Mouse (Mus musculus) lung, embryonic 15.5 days (tissue): Measurements from ENCODE around the gene Cilp2. TPM values are rescaled to one million over a fixed set of nuclear protein-coding genes. Genes with fewer than 3 reads are reported as not detected.

Source experiments
- ATAC-seq: fragments of 200-750 bp; cut with Nextera tagmentation; 2 replicates; pipeline ENCODE4 v1.8.0; 2017; ENCODE audit warnings: moderate number of reproducible peaks, borderline replicate concordance; ENCODE audit not compliant: low FRiP score, low TSS enrichment; ENCODE audit errors: extremely low read depth
- H3K27ac ChIP-seq: fragments of 300-500 bp; sonication (generic); 2 replicates; pipeline ENCODE4 v1.5.1; 2015; ENCODE audit warnings: moderate library complexity, mild to moderate bottlenecking, inconsistent platforms
- H3K27me3 ChIP-seq: fragments of 300-500 bp; sonication (generic); 2 replicates; pipeline ENCODE4 v1.6.1; 2015; ENCODE audit warnings: inconsistent platforms
- H3K36me3 ChIP-seq: fragments of 300-500 bp; sonication (generic); 2 replicates; pipeline ENCODE4 v1.6.1; 2015; ENCODE audit warnings: inconsistent platforms
- H3K4me1 ChIP-seq: fragments of 300-500 bp; sonication (generic); 2 replicates; pipeline ENCODE4 v1.6.1; 2015; ENCODE audit warnings: inconsistent platforms
- H3K4me2 ChIP-seq: fragments of 300-500 bp; sonication (generic); 2 replicates; pipeline ENCODE4 v1.6.1; 2015; ENCODE audit warnings: inconsistent platforms, mild to moderate bottlenecking, moderate library complexity
- H3K4me3 ChIP-seq: fragments of 300-500 bp; sonication (generic); 2 replicates; pipeline ENCODE4 v1.5.1; 2015; ENCODE audit warnings: mild to moderate bottlenecking, inconsistent platforms
- H3K9ac ChIP-seq: fragments of 300-500 bp; sonication (generic); 2 replicates; pipeline ENCODE4 v1.6.1; 2015; ENCODE audit warnings: inconsistent platforms
- H3K9me3 ChIP-seq: fragments of 300-500 bp; sonication (generic); 2 replicates; pipeline ENCODE4 v1.6.1; 2016; ENCODE audit warnings: inconsistent platforms
- WGBS: fragments of 180-500 bp; shearing (Covaris S2); methylation state at CpG from one replicate; pipeline ENCODE4 v1.1.7; 2015; 5-methylcytosine and 5-hydroxymethylcytosine counted together
- polyA plus RNA-seq: library from polyadenylated mRNA; unstranded; fragments of >200 nt; fragmentation: Nextera tagmentation; extraction: Ambion mirVana; gene quantifications from 2 replicates; pipeline ENCODE4 v1.2.1, GENCODE M21; 2015

Cilp2 gene
- polyA plus RNA-seq, 1 experiment from 2014 or later = 0.61 TPM

GRCm38 (mm10) chr8:69864180-69864579 is 23.3 kb downstream of the Cilp2 start:
- 60% methylated on average over 5 of the region's 5 CpGs for WGBS
- H3K4me3 ChIP-seq = no peak overlapping the region

GRCm38 (mm10) chr8:69863387-69864020 is 24.0 kb downstream of the Cilp2 start:
- ATAC-seq = no peak
- Histone ChIP-seq H3K27ac (no peak overlapping the region), H3K4me2 (no peak overlapping the region), H3K9me3 (no peaks in the 10 kb centered on the region), H3K4me3 (no peak overlapping the region), H3K9ac (no peak overlapping the region), H3K36me3 (no peaks in the 10 kb centered on the region), H3K27me3 (no peaks in the 10 kb centered on the region), H3K4me1 (no peaks in the 10 kb centered on the region)
- 81% methylated on average over 5 of the region's 5 CpGs for WGBS

More at GRCm38 (mm10) chr8:69864180-69864579, 23.3 kb downstream of the Cilp2 start:
- Histone ChIP-seq H3K4me2 (no peak overlapping the region), H3K27me3 (no peaks in the 10 kb centered on the region), H3K27ac (no peak overlapping the region), H3K9ac (no peak overlapping the region), H3K9me3 (no peaks in the 10 kb centered on the region), H3K36me3 (no peaks in the 10 kb centered on the region), H3K4me1 (no peaks in the 10 kb centered on the region)
- ATAC-seq = no peak

- Histone ChIP-seq H3K4me2 (no peak overlapping the region), H3K4me3 (no peak overlapping the region), H3K4me1 (no peaks in the 10 kb centered on the region), H3K27me3 (no peaks in the 10 kb centered on the region), H3K9ac (no peak overlapping the region), H3K36me3 (no peaks in the 10 kb centered on the region), H3K27ac (no peak overlapping the region), H3K9me3 (no peaks in the 10 kb centered on the region)
- 60% methylated on average over 2 of the region's 2 CpGs for WGBS
- no peak for ATAC-seq
Observed at GRCm38 (mm10) chr8:69861251-69861650, 26.2 kb downstream of the Cilp2 start.

- 59% methylated on average over 4 of the region's 4 CpGs for WGBS
- Histone ChIP-seq H3K4me1 (no peaks in the 10 kb centered on the region), H3K27ac (no peak overlapping the region), H3K36me3 (no peaks in the 10 kb centered on the region), H3K9me3 (no peaks in the 10 kb centered on the region), H3K4me3 (no peak overlapping the region), H3K4me2 (no peak overlapping the region), H3K9ac (no peak overlapping the region), H3K27me3 (no peaks in the 10 kb centered on the region)
- ATAC-seq = no peak
Observed at GRCm38 (mm10) chr8:69860807-69861206, 26.7 kb downstream of the Cilp2 start.

GRCm38 (mm10) chr8:69853869-69854268 is 33.6 kb downstream of the Cilp2 start:
- WGBS = 88% methylated on average over 10 of the region's 10 CpGs
- Histone ChIP-seq H3K4me1 (no peaks in the 10 kb centered on the region), H3K9ac (no peak overlapping the region), H3K27me3 (no peaks in the 10 kb centered on the region), H3K27ac (no peak overlapping the region), H3K4me2 (no peak overlapping the region), H3K9me3 (no peaks in the 10 kb centered on the region), H3K36me3 (no peaks in the 10 kb centered on the region), H3K4me3 (no peak overlapping the region)
- ATAC-seq = no peak

GRCm38 (mm10) chr8:69850926-69851506 is 36.5 kb downstream of the Cilp2 start:
- Histone ChIP-seq H3K9ac (no peak overlapping the region), H3K36me3 (no peaks in the 10 kb centered on the region), H3K4me2 (no peak overlapping the region), H3K27ac (no peak overlapping the region), H3K27me3 (no peaks in the 10 kb centered on the region), H3K9me3 (no peaks in the 10 kb centered on the region), H3K4me1 (peaks cover 15% of the 10 kb centered on the region), H3K4me3 (no peak overlapping the region)
- 64% methylated on average over 7 of the region's 7 CpGs for WGBS
- ATAC-seq = no peak; the same call in 1 of the 2 replicates

GRCm38 (mm10) chr8:69849899-69850298 is 37.6 kb downstream of the Cilp2 start:
- no peak for ATAC-seq
- 39% methylated on average over 3 of the region's 3 CpGs for WGBS
- H3K4me2 ChIP-seq = no peak overlapping the region
- no peaks in the 10 kb centered on the region for H3K9me3 ChIP-seq
- no peaks in the 10 kb centered on the region for H3K27me3 ChIP-seq
- H3K36me3 ChIP-seq = no peaks in the 10 kb centered on the region
- no peak overlapping the region for H3K4me3 ChIP-seq
- peaks cover 15% of the 10 kb centered on the region for H3K4me1 ChIP-seq
- H3K9ac ChIP-seq = no peak overlapping the region
- no peak overlapping the region for H3K27ac ChIP-seq

GRCm38 (mm10) chr8:69848951-69849350 is 38.5 kb downstream of the Cilp2 start:
- Histone ChIP-seq H3K4me2 (no peak overlapping the region), H3K9ac (no peak overlapping the region), H3K4me3 (no peak overlapping the region), H3K27me3 (no peaks in the 10 kb centered on the region), H3K36me3 (no peaks in the 10 kb centered on the region), H3K9me3 (no peaks in the 10 kb centered on the region), H3K27ac (peak overlapping the region; percentile 39; the same call in 1 of the 2 replicates), H3K4me1 (peaks cover 15% of the 10 kb centered on the region)
- peak; percentile 79 for ATAC-seq
- 42% methylated on average over 8 of the region's 8 CpGs for WGBS

GRCm38 (mm10) chr8:69847167-69848065 is 40.1 kb downstream of the Cilp2 start:
- 64% methylated on average over 3 of the region's 3 CpGs for WGBS
- no peak for ATAC-seq
- Histone ChIP-seq H3K27me3 (no peaks in the 10 kb centered on the region), H3K9me3 (no peaks in the 10 kb centered on the region), H3K27ac (peak overlapping the region; percentile 7; the same call in 1 of the 2 replicates), H3K4me1 (peaks cover 15% of the 10 kb centered on the region), H3K4me2 (no peak overlapping the region), H3K36me3 (no peaks in the 10 kb centered on the region), H3K4me3 (no peak overlapping the region), H3K9ac (no peak overlapping the region)

GRCm38 (mm10) chr8:69837057-69837682 is 50.3 kb downstream of the Cilp2 start:
- WGBS = 50% methylated on average over 8 of the region's 8 CpGs
- Histone ChIP-seq H3K9me3 (no peaks in the 10 kb centered on the region), H3K9ac (no peak overlapping the region), H3K36me3 (no peaks in the 10 kb centered on the region), H3K27ac (no peak overlapping the region), H3K4me1 (peaks cover 7% of the 10 kb centered on the region), H3K4me3 (no peak overlapping the region), H3K4me2 (no peak overlapping the region), H3K27me3 (no peaks in the 10 kb centered on the region)
- ATAC-seq = no peak

GRCm38 (mm10) chr8:69832298-69832853 is 55.1 kb downstream of the Cilp2 start, which contains the start of gene Pbx4:
Pbx4 (plus strand) TSS chr8:69832491.
- ATAC-seq = peak; percentile 96
- WGBS = under 1% methylated on average over 38 of the region's 38 CpGs

More at GRCm38 (mm10) chr8:69832298-69832853, 55.1 kb downstream of the Cilp2 start, which contains the start of gene Pbx4:
- H3K36me3 ChIP-seq = no peaks in the 10 kb centered on the region
- H3K4me3 ChIP-seq = peak within 1 kb of the TSS; percentile 56
- H3K27ac ChIP-seq = peak within 1 kb of the TSS; percentile 44; the same call in 1 of the 2 replicates
- H3K9ac ChIP-seq = peak within 1 kb of the TSS; percentile 60
- H3K4me2 ChIP-seq = peak within 1 kb of the TSS; percentile 98
- H3K27me3 ChIP-seq = no peaks in the 10 kb centered on the region
- no peaks in the 10 kb centered on the region for H3K9me3 ChIP-seq
- H3K4me1 ChIP-seq = peaks cover 7% of the 10 kb centered on the region
